Mouse (Mus musculus) thymus, adult 2 months (tissue): Measurements from ENCODE around the gene Lrsam1. TPM values are rescaled to one million over a fixed set of nuclear protein-coding genes. Genes with fewer than 3 reads are reported as not detected.
A peak's percentile ranks its signal among the peaks of the same experiment; 100 is the strongest.
"Not testable (repeated sequence)": the region's sequence is repeated elsewhere in the genome, so short reads cannot be mapped to it uniquely, and the experiment has no call there.

Experiments used
- DNase-seq: peaks from one replicate; pipeline ENCODE4 v3.0.0; 2021
- H3K27ac ChIP-seq: fragments of 200-500 bp; 2 replicates; pipeline ENCODE4 v1.5.1; 2012; ENCODE audit warnings: low read length, control low read depth; ENCODE audit not compliant: control insufficient read depth, insufficient read depth
- H3K27me3 ChIP-seq: fragments of 200-500 bp; 2 replicates; pipeline ENCODE4 v1.6.1; 2012; ENCODE audit warnings: mild to moderate bottlenecking, low read length, moderate library complexity, mixed read lengths; ENCODE audit not compliant: control insufficient read depth, insufficient read depth
- H3K36me3 ChIP-seq: fragments of 200-500 bp; 2 replicates; pipeline ENCODE4 v1.6.1; 2012; ENCODE audit warnings: mild to moderate bottlenecking, low read length, moderate library complexity; ENCODE audit not compliant: control insufficient read depth, insufficient read depth
- H3K4me1 ChIP-seq: fragments of 200-500 bp; replicated peaks from 2 replicates; pipeline ENCODE4 v1.6.1; 2012; ENCODE audit warnings: low read length; ENCODE audit not compliant: control insufficient read depth, insufficient read depth
- H3K4me3 ChIP-seq: fragments of 200-500 bp; 2 replicates; pipeline ENCODE4 v1.5.1; 2012; ENCODE audit warnings: mild to moderate bottlenecking, low read length, control low read depth, moderate library complexity; ENCODE audit not compliant: control insufficient read depth, insufficient read depth
- CTCF ChIP-seq: fragments of 200-500 bp; IDR thresholded peaks from 2 replicates; pipeline ENCODE4 v1.5.1; 2012; ENCODE audit warnings: mild to moderate bottlenecking, control low read depth, low read length, moderate library complexity, borderline replicate concordance; ENCODE audit not compliant: control insufficient read depth, poor library complexity, insufficient read depth; ENCODE audit errors: extremely low read depth
- POLR2A ChIP-seq: fragments of 200-500 bp; IDR thresholded peaks from 2 replicates; pipeline ENCODE4 v1.6.1; 2012; ENCODE audit warnings: mild to moderate bottlenecking, low read length, control low read depth, moderate library complexity; ENCODE audit not compliant: control insufficient read depth, poor library complexity, insufficient read depth; ENCODE audit errors: extremely low read depth
- WGBS: fragments of 180-500 bp; shearing (Covaris S2); methylation state at CpG from one replicate; pipeline ENCODE4 v1.1.7; 2018; 5-methylcytosine and 5-hydroxymethylcytosine counted together
- polyA plus RNA-seq: library from polyadenylated mRNA; depleted of rRNA; stranded (reverse); fragments of >200 nt; gene quantifications from 2 replicates; pipeline ENCODE4 v1.2.3, GENCODE M21; 2012; rRNA removed

Lrsam1 gene
- 13.7 and 15.3 TPM in 2 replicates for polyA plus RNA-seq

GRCm38 (mm10) chr2:32961192-32961995 is at the start of gene Lrsam1, which contains the start of gene Rpl12:
Gene Lrsam1 (minus strand): TSS chr2:32961614.
Gene Rpl12 (plus strand): TSS chr2:32961559.
- Histone ChIP-seq H3K4me3 (peak within 1 kb of the TSS; percentile 89), H3K4me1 (peaks cover 17% of the 10 kb centered on the region), H3K36me3 (peaks cover 15% of the 10 kb centered on the region), H3K27me3 (no peaks in the 10 kb centered on the region), H3K27ac (peak within 1 kb of the TSS; percentile 84)
- TF ChIP-seq CTCF (peak; percentile 28; the same call in 1 of the 2 replicates), POLR2A (peak; percentile 82)
- WGBS: 3% methylated on average over 55 of the region's 55 CpGs
- DNase-seq: peak; percentile 95

- 93% methylated on average over 4 of the region's 4 CpGs for WGBS
- H3K4me1 ChIP-seq, H3K4me3 ChIP-seq, H3K27me3 ChIP-seq, H3K36me3 ChIP-seq, DNase-seq, H3K27ac ChIP-seq: not testable (repeated sequence)
Measured at GRCm38 (mm10) chr2:33009055-33009454, 47.6 kb upstream of the Lrsam1 start.

- no peaks in the 10 kb centered on the region for H3K27me3 ChIP-seq
- no peak for TF ChIP-seq POLR2A
- TF ChIP-seq CTCF: no peak
- 58% methylated on average over 5 of the region's 5 CpGs for WGBS
Measured at GRCm38 (mm10) chr2:33005041-33005440, 43.6 kb upstream of the Lrsam1 start.

DNA sequence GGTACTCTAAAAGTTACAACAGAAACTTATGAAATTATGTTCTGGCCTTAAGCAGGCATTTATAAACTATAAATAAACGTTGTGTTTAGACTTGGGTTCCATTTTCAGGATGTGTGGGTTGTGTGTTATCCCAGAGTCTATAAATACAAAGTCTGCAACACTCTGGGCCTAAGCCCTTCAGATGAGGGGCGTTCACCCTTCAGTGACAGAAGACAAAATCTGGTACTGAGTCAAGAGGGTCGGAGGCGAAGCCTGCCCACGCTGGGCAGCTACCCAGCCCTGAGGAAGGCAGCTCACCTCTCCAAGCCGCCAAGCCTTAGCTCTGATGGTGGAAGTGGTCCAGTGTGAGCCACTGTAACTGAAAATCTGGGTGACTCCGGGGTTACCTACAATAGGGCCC is 40.7 kb upstream of the Lrsam1 start:
- no peaks in the 10 kb centered on the region for H3K4me1 ChIP-seq
- no peak overlapping the region for H3K27ac ChIP-seq
- no peaks in the 10 kb centered on the region for H3K27me3 ChIP-seq
- 92% methylated on average over 7 of the region's 7 CpGs for WGBS
- H3K36me3 ChIP-seq: no peaks in the 10 kb centered on the region
- no peak overlapping the region for H3K4me3 ChIP-seq
- TF ChIP-seq CTCF (no peak), POLR2A (no peak)
- DNase-seq: no peak

More at GRCm38 (mm10) chr2:33005041-33005440, 43.6 kb upstream of the Lrsam1 start:
- H3K27ac ChIP-seq: no peak overlapping the region
- no peaks in the 10 kb centered on the region for H3K4me1 ChIP-seq
- H3K36me3 ChIP-seq: no peaks in the 10 kb centered on the region
- DNase-seq: no peak
- H3K4me3 ChIP-seq: no peak overlapping the region

GRCm38 (mm10) chr2:32999752-33000151 is 38.3 kb upstream of the Lrsam1 start:
- WGBS: 96% methylated on average over 2 of the region's 2 CpGs
- DNase-seq: no peak
- no peak overlapping the region for H3K4me3 ChIP-seq
- no peaks in the 10 kb centered on the region for H3K4me1 ChIP-seq
- no peaks in the 10 kb centered on the region for H3K27me3 ChIP-seq
- no peak for TF ChIP-seq POLR2A
- no peak for TF ChIP-seq CTCF
- H3K27ac ChIP-seq: no peak overlapping the region
- no peaks in the 10 kb centered on the region for H3K36me3 ChIP-seq

DNA sequence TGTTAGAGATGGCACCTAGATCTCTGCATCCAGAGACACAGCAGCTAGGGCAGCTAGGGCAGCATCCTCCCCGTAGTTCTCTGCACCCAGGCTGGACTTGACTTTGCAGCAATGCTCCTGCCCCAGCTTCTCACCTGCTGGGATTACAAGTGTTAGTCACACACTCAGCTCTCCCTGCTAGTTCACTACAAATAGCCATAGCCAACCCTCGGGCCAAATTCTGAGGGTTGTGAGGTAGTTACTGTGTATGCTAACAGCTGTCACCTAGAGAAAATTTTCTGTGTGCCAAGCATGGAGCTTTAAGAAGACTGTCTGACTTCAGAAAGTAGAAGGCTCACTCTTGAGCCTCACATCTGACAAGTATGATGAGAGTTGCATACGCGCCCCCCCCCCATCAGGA is 36.4 kb upstream of the Lrsam1 start:
- Histone ChIP-seq H3K4me3 (no peak overlapping the region), H3K27me3 (no peaks in the 10 kb centered on the region), H3K27ac (no peak overlapping the region), H3K36me3 (no peaks in the 10 kb centered on the region), H3K4me1 (no peaks in the 10 kb centered on the region)
- TF ChIP-seq CTCF (no peak), POLR2A (no peak)
- no peak for DNase-seq
- WGBS: 95% methylated on average over 4 of the region's 4 CpGs
